Mouse (Mus musculus) mesoderm, embryonic 11.5 days (tissue): ENCODE measurements around the gene Fbxw8.

Experiments used
- DNase-seq: peaks from one replicate; pipeline ENCODE4 v3.0.0-alpha.2; 2012; ENCODE audit warnings: low read depth, low spot score

Fbxw8 gene

DNA sequence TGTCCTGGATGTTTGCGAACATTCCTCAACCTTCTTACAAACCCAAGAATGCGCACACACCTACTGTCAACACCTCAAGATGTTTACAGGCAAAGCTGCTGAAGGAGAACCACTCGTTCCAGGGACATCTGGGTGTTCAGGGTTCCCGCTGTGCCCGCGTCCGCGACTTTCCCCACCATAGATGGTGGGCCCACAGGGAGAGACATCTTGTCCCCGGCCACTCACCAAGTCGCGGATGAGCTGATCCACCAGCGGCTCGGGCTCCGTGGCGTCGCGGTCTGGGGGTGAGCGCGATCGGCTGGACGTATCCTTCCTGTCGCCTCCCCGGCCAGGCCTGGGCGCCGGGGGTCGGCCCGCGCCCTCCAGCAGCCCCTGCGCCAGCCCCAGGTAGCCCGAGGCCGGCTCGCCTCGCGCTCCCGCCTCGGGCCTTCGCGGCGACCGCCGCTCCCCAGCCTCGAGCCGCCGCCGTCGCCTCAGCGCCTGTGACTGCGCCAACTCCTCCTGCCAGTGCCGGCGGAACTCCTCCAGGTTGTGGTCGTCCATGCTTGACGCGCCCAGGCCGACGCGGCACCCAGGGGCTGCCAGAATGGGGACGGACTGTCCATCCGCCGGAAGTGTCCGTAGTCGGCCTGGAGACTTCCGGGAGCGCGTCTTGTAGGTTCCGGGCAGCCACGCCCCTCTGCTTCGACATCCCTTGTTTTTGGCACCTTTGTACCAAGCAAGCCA lies at the start of gene Fbxw8:
TSS of gene Fbxw8 (minus strand) at position 626 of the 726 bp plus-strand sequence.
- DNase-seq = peak; percentile 92

DNA sequence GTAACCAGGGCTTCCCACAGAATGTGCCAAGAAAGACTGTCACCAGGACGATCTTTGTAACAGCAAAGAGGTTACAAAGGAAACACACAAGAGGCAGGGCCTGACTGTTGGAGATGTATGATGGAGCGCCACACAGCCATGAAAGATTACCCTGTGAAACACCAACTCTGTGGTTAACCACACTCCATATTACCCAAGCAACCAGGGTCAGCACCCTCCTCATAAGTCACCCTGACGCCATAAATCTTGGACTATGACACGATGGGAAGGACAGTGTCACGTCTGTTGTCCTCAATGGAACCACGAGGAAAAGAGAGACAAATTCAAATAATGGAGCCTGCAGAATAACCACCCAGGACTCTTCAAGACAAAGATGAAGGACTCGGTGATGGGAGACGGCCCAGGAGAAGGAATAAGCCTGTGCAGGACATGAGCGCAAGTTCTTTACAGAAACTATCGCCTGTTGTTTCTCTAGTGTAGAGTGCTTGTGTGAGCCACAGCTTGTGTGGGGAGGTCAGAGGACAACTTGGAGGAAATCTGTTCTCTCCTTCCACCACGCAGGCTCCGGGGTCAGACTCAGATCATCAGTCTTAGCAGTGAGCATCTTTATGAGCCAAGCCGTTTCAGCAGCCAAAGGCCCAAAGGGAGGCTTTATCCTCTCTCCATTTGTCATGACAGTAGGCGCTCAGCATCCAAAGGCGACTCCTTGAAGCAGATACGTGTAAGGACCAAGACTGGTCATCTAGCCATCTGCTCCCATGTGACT lies 49.6 kb upstream of the Fbxw8 start:
- peak; percentile 55 for DNase-seq

DNA sequence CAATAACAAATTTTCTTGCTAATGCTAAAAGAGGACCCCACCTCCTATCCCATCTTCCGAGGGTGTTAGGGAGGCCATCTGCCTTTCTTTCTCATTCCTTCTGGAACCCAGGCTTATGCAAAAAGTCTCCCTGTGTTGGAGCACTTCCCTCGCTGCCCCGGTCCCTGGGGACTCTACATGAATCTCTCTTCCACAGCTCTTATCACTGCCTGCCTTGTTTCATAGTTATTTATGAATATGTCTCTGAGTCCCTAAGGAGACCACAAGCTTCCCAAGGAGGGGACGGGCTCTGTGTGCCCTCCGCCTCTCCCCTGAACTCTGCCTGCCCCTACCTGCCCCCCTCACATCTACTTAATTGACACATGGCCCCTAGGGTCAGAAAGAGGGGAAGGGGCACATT lies 44.4 kb upstream of the Fbxw8 start:
- DNase-seq = no peak

DNA sequence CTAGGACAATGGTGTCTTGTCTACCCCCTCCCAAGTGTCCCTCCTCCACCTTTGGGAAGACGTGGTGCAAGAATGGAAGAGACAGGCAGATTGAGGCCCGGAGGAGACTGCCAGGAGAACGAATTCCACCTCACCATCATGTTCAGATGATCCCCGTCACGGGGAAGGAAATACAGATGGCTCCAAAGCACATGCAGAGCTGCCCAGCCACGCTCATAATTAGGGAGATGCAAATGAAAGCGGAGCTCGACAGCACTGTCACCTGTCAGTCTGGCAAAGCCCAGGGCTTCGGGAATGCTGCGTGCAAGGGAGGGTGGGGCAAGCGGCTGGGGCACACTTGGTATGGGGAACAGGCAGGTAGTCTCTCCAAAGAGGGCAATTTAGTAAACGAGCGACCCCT lies 42.2 kb upstream of the Fbxw8 start:
- DNase-seq = no peak

DNA sequence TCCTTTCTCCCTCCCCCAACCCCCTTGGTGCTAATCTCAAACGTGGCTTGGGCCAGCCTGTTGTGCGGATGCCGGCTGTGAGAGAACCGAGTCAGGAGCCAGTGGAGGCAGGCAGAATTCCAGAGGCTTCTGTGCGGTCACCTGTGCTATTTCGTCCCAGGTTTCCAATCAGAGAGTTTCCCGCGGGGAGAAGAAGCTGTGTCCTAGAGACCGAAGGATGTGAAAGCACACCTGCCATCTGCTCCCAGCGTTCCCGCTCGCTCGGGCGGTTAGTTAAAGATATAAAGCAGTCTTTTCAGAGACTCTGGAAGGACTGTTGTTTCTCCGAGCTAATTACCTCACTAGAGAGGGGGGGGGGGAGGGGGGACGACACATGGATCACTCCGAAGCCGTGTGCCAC lies 37.0 kb upstream of the Fbxw8 start:
- no peak for DNase-seq

DNA sequence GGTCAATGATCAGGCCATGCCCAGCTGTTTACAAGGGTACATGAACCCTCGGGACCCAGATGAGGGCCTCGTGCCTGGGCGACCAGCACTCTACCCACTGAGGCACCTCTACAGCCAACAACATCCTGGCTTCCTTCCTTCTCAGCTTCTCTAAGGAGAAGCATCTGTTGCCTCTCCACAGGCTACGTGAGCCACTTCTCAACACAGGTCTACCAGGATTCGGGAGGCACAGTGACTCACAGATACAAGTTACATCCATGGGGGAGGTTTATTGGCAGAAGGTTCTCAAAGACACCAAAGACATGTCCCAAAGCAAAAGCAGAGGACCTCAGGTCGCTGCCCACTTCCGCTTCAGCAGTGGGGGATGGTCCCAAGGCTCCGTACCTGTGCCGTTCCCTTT lies 35.2 kb upstream of the Fbxw8 start:
- no peak for DNase-seq

DNA sequence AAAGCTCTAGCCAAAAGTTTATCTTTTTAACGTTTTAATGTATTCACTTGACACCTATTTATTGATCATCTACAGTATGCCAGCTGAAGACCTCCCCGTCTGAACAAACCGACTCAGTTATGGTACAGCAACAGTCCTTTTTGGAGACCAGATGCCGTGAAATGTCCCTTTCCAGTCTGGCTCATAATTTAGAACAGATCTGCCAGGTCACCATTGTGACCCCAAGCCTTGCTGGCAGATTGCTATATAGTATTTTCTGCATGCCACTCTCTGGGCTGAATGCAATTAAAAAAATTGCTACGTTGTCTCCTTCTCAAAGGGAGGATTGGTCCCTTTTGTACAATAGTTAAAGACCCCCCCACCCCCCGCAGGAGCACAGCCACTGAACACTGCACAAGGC lies 33.1 kb upstream of the Fbxw8 start:
- DNase-seq = no peak

DNA sequence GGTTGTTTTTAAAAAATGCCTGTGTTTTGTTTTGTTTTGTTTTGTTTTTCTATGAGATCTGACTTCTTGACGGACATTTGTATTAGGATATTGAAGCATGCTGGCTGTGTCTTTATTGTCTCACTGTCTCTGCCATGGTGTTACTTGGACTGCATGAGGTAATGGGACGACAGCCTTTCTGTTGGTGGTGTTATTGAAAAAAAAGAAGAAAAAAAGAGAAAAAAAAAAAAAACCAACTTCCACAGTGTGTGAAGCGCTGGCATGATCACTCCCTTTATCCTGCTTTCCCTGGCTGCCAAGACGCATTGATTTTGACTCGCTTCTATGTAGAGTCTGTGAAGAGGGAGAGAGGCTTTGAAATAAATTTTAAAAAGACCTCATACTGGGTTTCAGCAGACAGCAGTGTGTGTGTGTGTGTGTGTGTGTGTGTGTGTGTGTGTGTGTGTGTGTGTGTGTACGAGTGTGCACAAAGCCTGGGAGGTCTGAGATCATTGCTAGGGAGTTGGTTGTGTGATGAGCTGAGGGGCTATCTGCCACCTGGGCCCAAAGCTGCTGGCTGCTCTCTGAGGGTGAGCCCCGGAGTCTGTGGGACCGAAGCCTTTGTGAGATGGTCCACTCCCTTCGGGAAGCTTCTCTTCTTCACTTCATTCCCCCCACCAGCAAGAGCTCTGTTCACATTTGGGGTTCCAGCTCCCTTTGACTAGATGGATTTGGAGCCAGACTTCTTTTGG lies 31.8 kb upstream of the Fbxw8 start:
- no peak for DNase-seq

DNA sequence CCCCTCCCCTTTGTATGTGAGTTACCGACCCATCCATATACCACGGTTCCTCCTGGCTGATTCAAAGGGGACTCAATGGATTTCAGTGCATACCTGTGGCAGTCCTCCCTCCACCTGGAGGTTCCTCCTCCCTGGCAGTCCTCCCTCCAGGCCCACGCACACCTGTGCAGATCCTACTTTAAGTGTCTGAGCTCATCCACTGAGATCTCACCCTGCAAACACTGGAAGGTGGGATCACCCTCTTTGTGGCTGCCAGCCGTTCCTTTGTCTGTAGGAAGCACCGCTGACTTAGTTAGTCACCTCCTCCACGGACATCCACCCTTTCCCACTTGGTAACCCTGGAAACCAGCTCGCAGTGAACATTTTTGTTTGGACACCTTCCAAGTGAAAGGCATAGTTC lies 22.4 kb upstream of the Fbxw8 start:
- DNase-seq = no peak

DNA sequence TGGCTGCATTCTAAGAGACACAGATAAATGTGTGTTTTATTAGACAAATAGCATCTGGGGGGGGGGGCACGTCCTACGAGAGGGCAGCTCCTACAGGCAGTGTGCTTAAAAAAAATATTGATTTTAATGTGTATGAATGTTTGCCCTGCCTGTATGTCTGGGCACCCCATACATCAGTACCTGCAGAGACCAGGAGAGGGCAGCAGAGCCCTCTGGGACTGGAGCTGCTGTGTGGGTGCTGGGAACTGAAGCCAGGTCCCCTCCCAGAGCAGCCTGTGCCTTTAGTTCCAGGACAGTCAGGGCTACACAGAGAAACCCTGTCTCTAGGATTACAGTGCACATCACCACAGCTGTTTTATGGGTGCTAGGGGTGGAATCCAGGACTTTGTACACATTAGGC lies 19.9 kb upstream of the Fbxw8 start:
- DNase-seq = no peak

DNA sequence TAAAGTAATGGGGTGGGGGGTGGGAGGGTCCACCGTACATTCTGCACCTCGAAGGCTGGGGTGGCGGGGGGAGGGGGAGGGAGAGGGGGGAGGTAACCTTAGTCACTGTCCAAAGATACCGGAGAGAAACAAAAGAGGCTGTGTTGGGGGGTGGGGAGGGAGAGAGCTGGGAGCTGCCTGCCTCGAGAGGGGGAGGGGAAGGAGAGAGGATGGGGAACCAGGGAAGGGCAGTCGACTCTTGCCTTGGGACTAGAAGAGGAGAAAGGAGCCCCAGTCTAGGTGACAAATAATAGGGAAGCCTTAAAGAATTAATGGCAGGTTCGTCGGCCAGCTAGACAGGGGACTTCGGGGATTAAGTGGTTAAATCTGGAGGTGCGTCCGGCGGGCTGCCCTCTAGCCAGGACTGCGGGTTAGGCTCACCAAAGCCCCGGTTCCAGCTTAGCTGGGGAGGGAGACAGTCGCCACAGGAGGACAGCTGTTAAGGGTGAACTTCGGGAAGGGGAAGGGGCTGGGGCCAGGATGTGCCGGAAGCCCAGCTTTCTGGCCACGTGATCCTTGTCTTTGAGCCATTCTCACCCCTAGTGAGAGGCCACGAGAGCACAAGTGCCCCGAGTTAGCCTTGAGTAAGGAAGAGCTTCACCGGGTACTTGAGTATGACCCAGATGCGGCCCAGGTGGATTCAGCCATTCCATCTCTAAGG lies 19.2 kb upstream of the Fbxw8 start:
- DNase-seq = no peak

DNA sequence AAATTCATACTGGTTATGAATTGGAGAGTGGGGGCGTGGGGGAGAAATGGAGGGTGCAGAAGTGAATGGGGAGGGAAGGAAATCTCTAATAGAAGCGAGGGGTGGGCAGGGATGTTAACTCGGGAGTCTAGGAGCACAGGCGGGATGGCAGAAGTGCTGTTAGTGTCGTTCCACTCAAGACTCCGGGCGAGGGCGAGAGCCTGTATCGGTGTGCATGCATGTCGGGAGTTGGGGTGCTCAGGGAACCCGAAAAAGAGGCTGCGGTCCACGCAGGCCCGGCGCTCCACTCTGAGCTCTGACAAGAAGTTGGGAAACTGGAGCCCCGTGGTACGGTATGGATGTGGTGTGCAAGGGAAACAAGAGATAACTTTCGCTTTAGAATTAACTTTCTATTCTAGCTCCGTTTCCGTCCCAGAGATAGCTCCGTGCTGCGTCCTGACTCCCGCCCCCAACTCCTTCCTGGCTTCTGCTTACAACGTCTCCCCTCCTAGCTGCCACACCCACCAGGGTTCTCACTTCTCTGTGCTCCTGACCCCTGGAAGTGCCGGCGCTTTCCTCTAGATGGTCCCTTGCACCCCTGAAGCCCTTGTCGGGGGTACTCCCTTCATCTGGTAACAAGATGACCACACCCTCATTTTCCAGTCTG lies 16.9 kb upstream of the Fbxw8 start:
- no peak for DNase-seq

DNA sequence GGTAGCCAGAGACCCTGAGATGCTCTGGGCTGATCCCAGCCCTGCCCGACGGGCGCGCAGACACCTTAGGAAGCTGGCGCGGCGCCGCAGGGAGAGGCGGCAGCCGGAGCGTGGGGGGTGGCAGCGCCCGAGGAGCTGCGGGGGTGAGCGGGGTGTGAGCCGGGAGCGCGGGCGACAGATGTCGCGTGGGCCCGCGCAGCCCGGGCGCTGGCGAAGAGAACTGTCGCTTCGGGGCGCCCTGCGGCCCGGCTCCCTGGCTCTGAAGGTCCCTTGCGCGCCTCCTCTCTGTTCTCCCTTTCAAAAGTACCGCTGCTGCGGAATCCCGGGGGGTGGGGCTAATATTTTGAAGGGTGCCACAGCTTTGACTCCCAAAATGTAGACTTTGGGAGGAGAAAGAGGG lies 16.4 kb upstream of the Fbxw8 start:
- no peak for DNase-seq

DNA sequence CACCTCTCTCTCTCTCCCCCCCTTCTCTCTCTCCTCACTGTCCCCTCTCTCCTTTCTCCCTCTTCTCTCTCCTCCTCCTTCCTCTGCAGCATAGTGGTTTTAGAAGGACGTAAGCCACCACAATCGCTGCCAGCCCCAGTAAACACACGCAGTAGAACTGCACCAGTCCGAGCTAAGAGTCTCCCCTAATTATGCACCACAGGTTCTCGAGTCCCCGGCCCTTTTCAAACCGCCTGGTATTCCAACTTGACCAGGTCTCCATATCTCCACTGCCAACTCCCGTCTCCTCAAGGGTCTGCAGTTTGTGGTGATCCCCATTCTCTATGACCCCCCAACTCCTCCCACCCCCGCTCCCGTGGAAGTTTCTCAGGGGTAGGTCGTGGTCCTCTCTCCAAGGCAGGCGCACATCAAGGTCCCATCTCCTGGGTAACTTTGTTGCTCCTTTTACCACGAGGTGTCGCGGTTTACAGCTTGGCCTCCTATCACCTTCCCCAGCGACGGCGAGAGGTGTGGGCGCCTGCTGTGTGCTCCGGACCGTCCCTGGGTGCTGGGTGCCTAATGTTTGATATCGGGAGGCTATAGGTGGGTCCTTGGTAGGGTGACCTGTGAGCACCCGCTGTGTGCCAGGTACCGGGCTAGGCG lies 15.7 kb upstream of the Fbxw8 start:
- DNase-seq = no peak

DNA sequence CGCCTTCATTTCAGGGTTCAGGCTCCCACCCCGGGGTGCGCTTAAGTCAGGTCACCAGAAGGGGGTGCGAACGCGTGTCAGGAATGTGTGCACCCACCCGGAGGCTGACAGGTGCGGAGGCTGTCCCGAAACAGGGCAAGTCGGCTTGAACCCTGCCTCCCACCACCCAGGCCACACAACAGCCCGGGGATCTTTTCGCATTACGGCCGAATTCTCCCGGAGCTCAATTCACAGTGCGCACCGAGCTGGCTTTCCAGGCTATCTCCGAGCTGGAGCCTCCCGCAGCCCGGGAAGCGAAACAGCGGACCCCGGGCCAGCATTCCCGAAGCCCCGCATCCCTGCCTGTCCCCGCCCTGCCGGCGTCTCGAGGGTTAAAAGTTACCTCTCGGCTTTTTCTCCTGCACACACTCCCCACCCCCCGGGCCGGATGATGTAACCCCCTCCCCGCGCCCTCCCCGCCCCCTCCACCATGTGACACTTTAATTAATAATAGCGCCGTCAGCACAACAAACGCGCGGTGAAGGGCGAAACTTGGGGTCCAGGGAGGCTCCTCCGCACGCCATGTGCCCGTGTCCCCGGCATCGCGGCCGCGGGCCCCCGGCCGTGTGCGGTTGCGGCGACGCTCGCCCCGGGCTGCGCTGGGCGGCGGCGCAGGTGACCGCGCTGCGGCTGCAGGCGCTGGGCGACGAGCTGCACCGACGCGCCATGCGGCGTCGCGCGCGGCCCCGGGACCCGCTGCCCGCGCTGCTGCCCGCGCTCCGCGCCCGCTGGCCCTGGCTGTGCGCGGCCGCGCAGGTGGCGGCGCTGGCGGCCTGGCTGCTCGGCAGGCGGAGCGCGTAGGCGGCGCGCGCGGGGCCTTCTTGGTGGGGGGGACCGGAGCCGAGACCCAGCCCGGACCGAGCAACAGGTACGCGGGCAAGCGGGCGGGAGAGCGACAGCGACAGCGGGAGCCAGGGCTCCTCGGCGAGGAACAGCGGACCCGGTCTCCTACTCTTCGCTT lies 14.3 kb upstream of the Fbxw8 start:
- no peak for DNase-seq

DNA sequence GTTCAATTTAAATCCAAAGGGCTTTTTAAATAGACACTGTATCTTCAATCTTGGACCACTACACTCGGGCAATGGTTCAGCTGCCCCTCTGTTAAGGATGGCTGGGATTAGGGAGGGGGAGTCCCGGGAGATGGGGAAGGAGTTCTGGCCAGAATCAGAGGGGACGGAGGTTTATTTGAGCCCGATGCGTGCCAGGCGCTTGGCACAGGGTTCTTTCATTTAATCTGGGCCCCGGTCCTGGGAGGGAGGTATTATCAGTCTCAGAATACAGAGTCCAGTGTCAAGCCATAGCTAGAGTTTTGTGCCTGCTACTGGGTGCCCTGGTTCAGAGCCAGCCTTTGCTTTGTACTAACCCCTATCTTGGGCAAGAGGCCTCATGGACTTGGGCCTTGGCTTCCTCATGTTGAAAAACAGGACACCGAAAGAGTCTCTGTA lies 12.3 kb upstream of the Fbxw8 start:
- no peak for DNase-seq

DNA sequence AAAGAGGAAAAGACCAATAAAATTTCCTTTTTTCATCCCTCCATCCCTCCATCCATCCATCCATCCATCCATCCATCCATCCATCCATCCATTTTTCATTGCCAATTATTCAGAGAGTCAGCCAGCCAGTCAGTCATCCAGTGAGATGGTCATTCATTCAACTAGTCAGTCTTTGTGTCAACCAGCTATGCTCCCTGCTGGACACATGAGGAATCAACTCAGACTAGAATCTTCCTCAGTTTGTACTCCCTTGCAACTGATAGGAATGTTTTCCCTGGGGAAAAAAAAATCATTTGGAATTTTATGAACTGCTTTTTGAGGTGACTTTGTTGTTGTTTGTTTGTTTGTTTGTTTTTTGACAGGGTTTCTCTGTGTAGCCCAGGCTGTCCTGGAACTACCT lies 10.2 kb upstream of the Fbxw8 start:
- DNase-seq = no peak

DNA sequence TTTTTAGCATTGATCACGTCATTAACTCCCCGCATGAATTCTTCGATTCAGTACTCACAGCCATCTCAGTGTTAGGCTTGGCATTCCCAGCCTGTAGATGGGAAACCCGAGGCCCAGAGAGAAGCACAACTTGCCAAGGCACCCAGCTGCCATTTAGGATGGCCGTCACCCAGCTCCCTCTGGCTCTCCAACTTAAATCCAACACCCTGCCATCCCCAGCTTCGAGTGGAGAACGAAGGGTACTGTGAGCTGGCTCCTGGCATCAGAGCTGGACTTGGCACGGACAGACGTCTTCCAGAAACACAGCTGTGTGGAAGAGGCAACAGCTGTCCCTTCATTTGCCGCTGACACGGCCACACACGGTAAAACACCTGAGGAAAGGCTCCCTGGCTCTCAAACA lies 9.3 kb upstream of the Fbxw8 start, which contains the start of gene Hrk:
TSS of gene Hrk (plus strand) at position 68 of the 400 bp plus-strand sequence.
- DNase-seq = no peak

DNA sequence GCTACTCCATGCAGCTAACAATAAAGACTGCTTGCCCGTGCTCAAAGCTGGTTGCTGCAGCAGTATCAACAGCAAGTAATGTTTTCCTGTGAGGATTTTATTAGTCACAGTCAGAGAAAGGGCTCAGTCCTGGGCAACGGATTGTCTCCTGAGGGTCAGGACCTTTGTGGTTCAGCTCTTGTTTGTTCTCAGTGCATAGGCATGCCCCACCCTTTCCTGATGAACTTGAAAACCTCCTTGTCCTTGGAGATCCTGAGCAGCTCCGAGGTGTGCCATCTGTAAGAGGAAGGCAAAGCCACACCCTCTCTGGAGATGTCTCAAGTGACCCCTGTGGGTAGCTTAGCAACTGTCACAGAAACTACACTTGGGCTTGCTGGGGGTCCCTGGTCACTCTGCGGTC lies 5.4 kb upstream of the Fbxw8 start:
- DNase-seq = no peak

DNA sequence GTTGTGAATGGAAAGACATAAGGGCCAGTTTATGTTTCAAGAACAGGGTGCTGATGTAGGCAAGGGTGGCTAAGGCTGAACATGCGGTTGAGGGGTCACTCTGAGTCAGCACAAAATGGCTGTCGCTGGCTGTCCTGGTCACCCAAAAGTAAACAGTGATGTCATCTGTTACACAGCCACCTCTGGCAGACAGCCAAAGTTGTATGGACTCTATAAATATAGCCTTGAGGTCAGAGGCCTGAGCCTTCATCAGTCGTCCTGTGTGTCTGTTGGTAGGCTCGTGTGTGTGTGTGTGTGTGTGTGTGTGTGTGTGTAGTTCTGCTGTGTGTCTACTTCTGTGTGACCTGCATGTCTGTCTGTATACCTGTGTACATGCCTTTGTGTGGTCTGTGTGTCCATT lies 1.7 kb upstream of the Fbxw8 start:
- DNase-seq = no peak
